Mouse (Mus musculus) MEL (cell line): ENCODE results near the gene Slc41a3.

ENCODE experiments used
- CTCF ChIP-seq, 3 experiments: IDR thresholded peaks in 2 of 3; conservative IDR thresholded peaks in 1 of 3; 2 replicates each; pipeline ENCODE4 v1.5.1; 2011 to 2012; ENCODE audit warnings: low read length in 3 of 3, low read depth in 2 of 3, mild to moderate bottlenecking in 2 of 3, improper control_type of control experiment in 1 of 3, inconsistent platforms in 1 of 3, mixed read lengths in 1 of 3, moderate library complexity in 1 of 3; ENCODE audit not compliant: control insufficient read depth in 1 of 3, insufficient read depth in 1 of 3, poor library complexity in 1 of 3, severe bottlenecking in 1 of 3
- E2F4 ChIP-seq: IDR thresholded peaks from 2 replicates; pipeline ENCODE4 v1.6.1; 2011; ENCODE audit warnings: low read depth, low read length, improper control_type of control experiment, borderline replicate concordance
- EP300 ChIP-seq, 2 experiments: IDR thresholded peaks; 2 replicates each; pipeline ENCODE4 v1.6.1; 2011; ENCODE audit warnings: improper control_type of control experiment in 2 of 2, low read length in 2 of 2, low read depth in 1 of 2, mild to moderate bottlenecking in 1 of 2
- HCFC1 ChIP-seq: IDR thresholded peaks from 2 replicates; pipeline ENCODE4 v1.6.1; 2012; ENCODE audit warnings: low read depth, mild to moderate bottlenecking, inconsistent platforms, low read length, improper control_type of control experiment, moderate library complexity
- MAX ChIP-seq: IDR thresholded peaks from 2 replicates; pipeline ENCODE4 v1.6.1; 2011; ENCODE audit warnings: low read length, improper control_type of control experiment
- MYB ChIP-seq: IDR thresholded peaks from 2 replicates; pipeline ENCODE4 v1.6.1; 2011; ENCODE audit warnings: mild to moderate bottlenecking, low read depth, low read length, improper control_type of control experiment
- NRF1 ChIP-seq: IDR thresholded peaks from 2 replicates; pipeline ENCODE4 v1.6.1; 2014; ENCODE audit warnings: low read depth, mild to moderate bottlenecking, inconsistent platforms, low read length, improper control_type of control experiment, moderate library complexity; ENCODE audit not compliant: poor library complexity, insufficient read depth, severe bottlenecking
- POLR2A ChIP-seq, 2 experiments: IDR thresholded peaks; 2 replicates each; pipeline ENCODE4 v1.6.1; 2011 to 2012; ENCODE audit warnings: low read length in 2 of 2, mild to moderate bottlenecking in 2 of 2, control low read depth in 1 of 2, improper control_type of control experiment in 1 of 2, low read depth in 1 of 2, moderate library complexity in 1 of 2; ENCODE audit not compliant: control insufficient read depth in 1 of 2, insufficient read depth in 1 of 2, poor library complexity in 1 of 2
- POLR2AphosphoS2 ChIP-seq: IDR thresholded peaks from 2 replicates; pipeline ENCODE4 v1.6.1; 2011; ENCODE audit warnings: low read length, improper control_type of control experiment
- TAL1 ChIP-seq: IDR thresholded peaks from 2 replicates; pipeline ENCODE4 v1.6.1; 2012; ENCODE audit warnings: mild to moderate bottlenecking, inconsistent platforms, low read length, moderate library complexity, mixed read lengths
- TBP ChIP-seq: IDR thresholded peaks from 2 replicates; pipeline ENCODE4 v1.8.0; 2011; ENCODE audit warnings: low read depth, low read length, improper control_type of control experiment
- ZMIZ1 ChIP-seq: IDR thresholded peaks from 2 replicates; pipeline ENCODE4 v1.6.1; 2012; ENCODE audit warnings: low read depth, mild to moderate bottlenecking, inconsistent platforms, low read length, improper control_type of control experiment, moderate library complexity

DNA sequence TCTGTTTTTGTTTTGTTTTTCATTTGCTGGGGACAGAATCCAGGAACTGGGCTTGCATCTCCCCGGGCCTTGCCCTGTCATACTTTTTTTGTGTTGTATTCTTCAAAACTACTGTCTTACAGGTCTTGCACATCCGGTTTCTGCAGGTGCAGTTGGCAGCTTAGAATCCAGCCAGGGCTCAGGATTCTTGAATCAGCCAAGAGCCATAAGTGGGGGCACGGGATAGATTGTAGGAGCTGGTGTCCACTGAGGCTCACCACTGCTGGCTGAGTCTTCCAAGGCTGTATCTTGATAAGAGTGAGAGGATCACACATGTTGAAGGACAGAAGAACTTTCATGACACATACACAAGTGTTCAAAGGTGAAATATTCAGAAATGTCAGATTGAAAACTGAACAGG is 395 bp upstream of the Slc41a3 start:
- TF ChIP-seq POLR2AphosphoS2 (no peak), POLR2A (IDR thresholded peaks at IDR 0.05; ENCODE audit: control insufficient read depth in 1 of 2, insufficient read depth in 1 of 2, low read depth in 1 of 2, low read length in 2 of 2, poor library complexity in 1 of 2) (no peak), EP300 (IDR thresholded peaks at IDR 0.05; ENCODE audit: low read depth in 1 of 2, low read length in 2 of 2) (no peak), HCFC1 (no peak), MAX (no peak), CTCF (IDR thresholded peaks at IDR 0.05 in 2 of 3, conservative IDR thresholded peaks at IDR 0.05 in 1 of 3; ENCODE audit: control insufficient read depth in 1 of 3, insufficient read depth in 1 of 3, low read depth in 2 of 3, low read length in 3 of 3, poor library complexity in 1 of 3, severe bottlenecking in 1 of 3) (no peak), MYB (no peak), E2F4 (no peak), TBP (no peak), TAL1 (no peak), NRF1 (no peak), ZMIZ1 (no peak)
